Mouse (Mus musculus): ENCODE measurements at regions not wholly inside any gene's neighbourhood (a gene's known extent, or its start where the extent isn't known, plus 50 kb on each side); places are given as distances from the start of the nearest gene placed in this dataset.

GRCm38 (mm10) chr5:133935451-133935850 lies 164.1 kb upstream of the Castor2 start:
- Histone ChIP-seq H3K36me3 (ENCODE audit: control insufficient read depth, insufficient read depth, low read length) (no peaks in the 10 kb centered on the region), H3K27ac (replicated peaks; ENCODE audit: low read depth, low read length) (no peak overlapping the region), H3K9ac (ENCODE audit: low read depth, low read length, severe bottlenecking) (no peak overlapping the region), H3K4me3 (replicated peaks; ENCODE audit: low read length) (no peak overlapping the region), H3K4me1 (ENCODE audit: control insufficient read depth, insufficient read depth, low read length) (no peaks in the 10 kb centered on the region), H3K9me3 (ENCODE audit: control insufficient read depth, low read length) (no peaks in the 10 kb centered on the region), H3K27me3 (ENCODE audit: control insufficient read depth, insufficient read depth, low read length) (no peaks in the 10 kb centered on the region), H3K4me2 (replicated peaks; ENCODE audit: low read depth, low read length, severe bottlenecking) (no peak overlapping the region)
- DNase-seq (ENCODE audit: low spot score) (no peak), ATAC-seq (ENCODE audit: low FRiP score, low read depth) (no peak)
- no peak for TF ChIP-seq POLR2A (IDR thresholded peaks at IDR 0.05; ENCODE audit: borderline replicate concordance, extremely low read depth, insufficient read depth, insufficient read length)
- 89% methylated on average over 6 of the region's 6 CpGs for WGBS

GRCm38 (mm10) chr5:133935006-133935405 lies 164.5 kb upstream of the Castor2 start:
- Histone ChIP-seq H3K4me3 (replicated peaks; ENCODE audit: low read length) (no peak overlapping the region), H3K9ac (ENCODE audit: low read depth, low read length, severe bottlenecking) (no peak overlapping the region), H3K9me3 (ENCODE audit: control insufficient read depth, low read length) (no peaks in the 10 kb centered on the region), H3K36me3 (ENCODE audit: control insufficient read depth, insufficient read depth, low read length) (no peaks in the 10 kb centered on the region), H3K4me2 (replicated peaks; ENCODE audit: low read depth, low read length, severe bottlenecking) (no peak overlapping the region), H3K27ac (replicated peaks; ENCODE audit: low read depth, low read length) (no peak overlapping the region), H3K4me1 (ENCODE audit: control insufficient read depth, insufficient read depth, low read length) (no peaks in the 10 kb centered on the region), H3K27me3 (ENCODE audit: control insufficient read depth, insufficient read depth, low read length) (no peaks in the 10 kb centered on the region)
- DNase-seq (ENCODE audit: low spot score) (no peak), ATAC-seq (ENCODE audit: low FRiP score, low read depth) (no peak)
- TF ChIP-seq POLR2A (IDR thresholded peaks at IDR 0.05; ENCODE audit: borderline replicate concordance, extremely low read depth, insufficient read depth, insufficient read length), result no peak
- WGBS, result 66% methylated on average over 6 of the region's 6 CpGs

GRCm38 (mm10) chr5:133930101-133930500 lies 169.4 kb upstream of the Castor2 start:
- no peaks in the 10 kb centered on the region for H3K36me3 ChIP-seq (ENCODE audit: control insufficient read depth, insufficient read depth, low read length)
- no peak overlapping the region for H3K9ac ChIP-seq (ENCODE audit: low read depth, low read length, severe bottlenecking)
- TF ChIP-seq POLR2A (IDR thresholded peaks at IDR 0.05; ENCODE audit: borderline replicate concordance, extremely low read depth, insufficient read depth, insufficient read length), result no peak
- no peaks in the 10 kb centered on the region for H3K4me1 ChIP-seq (ENCODE audit: control insufficient read depth, insufficient read depth, low read length)
- WGBS, result 84% methylated on average over 5 of the region's 5 CpGs
- ATAC-seq (ENCODE audit: low FRiP score, low read depth) (no peak), DNase-seq (ENCODE audit: low spot score) (no peak)
- H3K27ac ChIP-seq (replicated peaks; ENCODE audit: low read depth, low read length), result no peak overlapping the region
- H3K4me2 ChIP-seq (replicated peaks; ENCODE audit: low read depth, low read length, severe bottlenecking), result no peak overlapping the region
- no peaks in the 10 kb centered on the region for H3K27me3 ChIP-seq (ENCODE audit: control insufficient read depth, insufficient read depth, low read length)
- no peak overlapping the region for H3K4me3 ChIP-seq (replicated peaks; ENCODE audit: low read length)
- no peaks in the 10 kb centered on the region for H3K9me3 ChIP-seq (ENCODE audit: control insufficient read depth, low read length)

- WGBS, result 87% methylated on average over 5 of the region's 5 CpGs
- Histone ChIP-seq H3K4me2 (replicated peaks; ENCODE audit: low read depth, low read length, severe bottlenecking) (no peak overlapping the region), H3K4me1 (ENCODE audit: control insufficient read depth, insufficient read depth, low read length) (no peaks in the 10 kb centered on the region), H3K27me3 (ENCODE audit: control insufficient read depth, insufficient read depth, low read length) (no peaks in the 10 kb centered on the region), H3K36me3 (ENCODE audit: control insufficient read depth, insufficient read depth, low read length) (no peaks in the 10 kb centered on the region), H3K9ac (ENCODE audit: low read depth, low read length, severe bottlenecking) (no peak overlapping the region), H3K27ac (replicated peaks; ENCODE audit: low read depth, low read length) (no peak overlapping the region), H3K4me3 (replicated peaks; ENCODE audit: low read length) (no peak overlapping the region), H3K9me3 (ENCODE audit: control insufficient read depth, low read length) (no peaks in the 10 kb centered on the region)
- ATAC-seq (ENCODE audit: low FRiP score, low read depth) (no peak), DNase-seq (ENCODE audit: low spot score) (no peak)
- no peak for TF ChIP-seq POLR2A (IDR thresholded peaks at IDR 0.05; ENCODE audit: borderline replicate concordance, extremely low read depth, insufficient read depth, insufficient read length)
Measured at GRCm38 (mm10) chr5:133927054-133927453, 172.5 kb upstream of the Castor2 start.

GRCm38 (mm10) chr5:133925184-133925900 lies 174.2 kb upstream of the Castor2 start:
- no peak for TF ChIP-seq POLR2A (IDR thresholded peaks at IDR 0.05; ENCODE audit: borderline replicate concordance, extremely low read depth, insufficient read depth, insufficient read length)
- no peaks in the 10 kb centered on the region for H3K4me1 ChIP-seq (ENCODE audit: control insufficient read depth, insufficient read depth, low read length)
- H3K36me3 ChIP-seq (ENCODE audit: control insufficient read depth, insufficient read depth, low read length), result no peaks in the 10 kb centered on the region
- ATAC-seq (ENCODE audit: low FRiP score, low read depth), result no peak
- WGBS, result 22% methylated on average over 5 of the region's 5 CpGs
- DNase-seq (ENCODE audit: low spot score), result no peak
- H3K4me3 ChIP-seq (replicated peaks; ENCODE audit: low read length), result no peak overlapping the region
- no peaks in the 10 kb centered on the region for H3K27me3 ChIP-seq (ENCODE audit: control insufficient read depth, insufficient read depth, low read length)
- H3K9ac ChIP-seq (ENCODE audit: low read depth, low read length, severe bottlenecking), result no peak overlapping the region
- no peaks in the 10 kb centered on the region for H3K9me3 ChIP-seq (ENCODE audit: control insufficient read depth, low read length)
- H3K27ac ChIP-seq (replicated peaks; ENCODE audit: low read depth, low read length), result no peak overlapping the region
- no peak overlapping the region for H3K4me2 ChIP-seq (replicated peaks; ENCODE audit: low read depth, low read length, severe bottlenecking)
